Mouse (Mus musculus): ENCODE data around the gene Cyct. TPM values are rescaled to one million over a fixed set of nuclear protein-coding genes. Genes with fewer than 3 reads are reported as not detected.

Gene Cyct
- polyA plus RNA-seq (2014; fragmentation: Nextera tagmentation; extraction: Ambion mirVana) = not detected in 2 replicates

DNA sequence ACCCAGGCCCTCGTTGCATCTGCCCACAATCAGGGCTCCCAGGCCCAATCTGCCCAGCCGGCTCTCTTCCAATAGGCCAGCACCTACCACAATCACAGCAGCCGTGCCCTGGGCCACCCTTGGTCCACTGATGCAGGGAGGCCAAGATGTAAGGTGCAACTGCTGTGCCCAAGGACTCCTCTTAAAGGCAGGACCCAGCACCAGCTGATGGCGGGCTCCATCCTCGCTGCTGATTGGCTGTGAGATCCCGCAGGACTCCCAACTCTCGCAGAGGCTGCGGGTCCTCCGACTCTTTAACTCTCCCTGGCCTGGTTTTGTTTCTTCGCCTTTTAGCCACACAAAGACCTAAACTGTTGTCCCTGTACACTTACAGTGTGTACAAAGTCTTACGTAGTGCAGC is at the start of gene Cyct:
TSS of gene Cyct (minus strand) at position 225 of the 400 bp plus-strand sequence.
- Histone ChIP-seq H3K27ac (replicated peaks; ENCODE audit: low read depth, low read length) (no peak within 1 kb of the TSS), H3K4me1 (ENCODE audit: control insufficient read depth, insufficient read depth, low read length) (no peaks in the 10 kb centered on the region), H3K9ac (ENCODE audit: low read depth, low read length) (no peak within 1 kb of the TSS), H3K36me3 (ENCODE audit: control insufficient read depth, insufficient read depth, low read length) (no peaks in the 10 kb centered on the region), H3K27me3 (replicated peaks; ENCODE audit: control insufficient read depth, insufficient read depth, low read length) (no peaks in the 10 kb centered on the region), H3K4me2 (ENCODE audit: low read depth, low read length) (no peak within 1 kb of the TSS), H3K9me3 (ENCODE audit: control insufficient read depth, low read length) (no peaks in the 10 kb centered on the region), H3K4me3 (ENCODE audit: low read depth, low read length) (no peak within 1 kb of the TSS)
- 83% methylated on average over 11 of the region's 11 CpGs for WGBS
- DNase-seq (ENCODE audit: low spot score) = no peak
- ATAC-seq (ENCODE audit: low read depth) = no peak

DNA sequence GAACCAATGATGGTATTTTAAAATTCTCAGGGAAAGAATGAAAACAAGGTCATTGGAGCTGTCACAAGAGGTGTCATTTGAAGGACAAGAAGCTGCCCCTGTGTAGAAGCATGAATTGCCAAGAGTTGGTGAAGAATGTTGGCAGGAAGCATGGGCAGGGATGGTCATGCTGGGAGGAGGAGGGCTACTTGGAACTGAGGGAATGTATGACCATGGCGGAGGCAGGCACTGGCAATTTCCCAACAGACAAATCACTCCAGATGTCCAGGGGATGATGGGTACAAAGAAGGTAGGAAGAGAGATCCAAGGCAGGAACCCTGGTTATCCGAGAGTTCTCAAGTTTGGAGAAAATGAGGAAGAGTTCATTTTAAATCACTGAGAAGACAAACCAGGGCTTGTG is 49.7 kb upstream of the Cyct start:
- H3K27me3 ChIP-seq (replicated peaks; ENCODE audit: control insufficient read depth, insufficient read depth, low read length) = no peaks in the 10 kb centered on the region
- no peak overlapping the region for H3K27ac ChIP-seq (replicated peaks; ENCODE audit: low read depth, low read length)
- H3K9me3 ChIP-seq (ENCODE audit: control insufficient read depth, low read length) = no peaks in the 10 kb centered on the region
- H3K4me3 ChIP-seq (ENCODE audit: low read depth, low read length) = no peak overlapping the region
- H3K9ac ChIP-seq (ENCODE audit: low read depth, low read length) = no peak overlapping the region
- H3K4me1 ChIP-seq (ENCODE audit: control insufficient read depth, insufficient read depth, low read length) = peaks cover 10% of the 10 kb centered on the region
- ATAC-seq (ENCODE audit: low read depth) (no peak), DNase-seq (ENCODE audit: low spot score) (no peak)
- no peaks in the 10 kb centered on the region for H3K36me3 ChIP-seq (ENCODE audit: control insufficient read depth, insufficient read depth, low read length)
- WGBS = 89% methylated on average over 2 of the region's 2 CpGs
- H3K4me2 ChIP-seq (ENCODE audit: low read depth, low read length) = no peak overlapping the region

DNA sequence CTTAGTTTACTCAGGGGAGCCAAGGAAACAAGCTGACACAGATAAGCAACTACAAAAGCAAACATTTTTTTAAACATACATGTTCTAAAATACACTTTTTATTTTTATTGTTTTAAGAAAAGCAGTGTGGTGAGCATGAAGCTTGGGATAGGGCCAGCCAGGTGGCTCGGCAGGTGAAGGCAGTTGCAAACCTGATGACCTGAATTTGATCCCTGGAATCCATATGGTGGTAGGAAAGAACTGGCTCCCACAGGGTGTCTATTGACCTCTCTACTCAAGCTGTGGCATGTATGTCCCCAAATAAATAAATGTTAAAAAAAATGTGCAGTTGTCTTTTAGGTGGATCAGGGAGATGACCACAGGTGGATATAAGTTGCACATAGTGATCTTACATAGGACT is 49.3 kb upstream of the Cyct start:
- ATAC-seq (ENCODE audit: low read depth) (no peak), DNase-seq (ENCODE audit: low spot score) (no peak)
- WGBS = 43% methylated on average over 1 of the region's 1 CpGs
- no peaks in the 10 kb centered on the region for H3K27me3 ChIP-seq (replicated peaks; ENCODE audit: control insufficient read depth, insufficient read depth, low read length)
- H3K27ac ChIP-seq (replicated peaks; ENCODE audit: low read depth, low read length) = no peak overlapping the region
- H3K36me3 ChIP-seq (ENCODE audit: control insufficient read depth, insufficient read depth, low read length) = no peaks in the 10 kb centered on the region
- no peaks in the 10 kb centered on the region for H3K9me3 ChIP-seq (ENCODE audit: control insufficient read depth, low read length)
- no peak overlapping the region for H3K4me2 ChIP-seq (ENCODE audit: low read depth, low read length)
- H3K9ac ChIP-seq (ENCODE audit: low read depth, low read length) = no peak overlapping the region
- H3K4me3 ChIP-seq (ENCODE audit: low read depth, low read length) = no peak overlapping the region
- H3K4me1 ChIP-seq (ENCODE audit: control insufficient read depth, insufficient read depth, low read length) = peaks cover 10% of the 10 kb centered on the region

DNA sequence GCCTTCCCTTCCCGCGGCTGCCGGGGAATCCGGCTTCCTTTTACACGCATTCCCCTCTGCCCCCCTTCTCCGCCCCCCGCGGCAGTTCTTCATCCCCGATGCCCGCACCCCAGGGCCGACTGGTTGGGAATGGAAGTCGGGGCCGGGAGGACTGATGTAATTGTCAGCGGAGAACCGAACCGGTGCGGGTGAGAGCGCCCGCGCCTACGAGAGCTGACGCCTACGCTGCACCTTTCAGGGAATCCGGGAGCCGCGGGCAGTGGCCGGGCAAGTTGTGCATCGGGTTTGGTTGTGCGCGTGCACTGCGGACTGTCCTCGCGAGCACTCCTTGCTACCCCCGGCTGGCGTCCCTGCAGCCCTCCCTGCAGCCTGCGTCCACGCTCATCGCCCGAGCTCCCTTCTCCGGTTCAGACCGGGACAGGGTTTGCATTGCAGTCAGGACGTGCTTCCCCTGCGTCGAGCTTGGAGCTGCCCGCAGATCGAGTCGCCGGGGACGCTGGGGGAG is 46.7 kb upstream of the Cyct start:
- H3K4me1 ChIP-seq (ENCODE audit: control insufficient read depth, insufficient read depth, low read length) = peaks cover 10% of the 10 kb centered on the region
- under 1% methylated on average over 35 of the region's 49 CpGs for WGBS
- peaks cover 6% of the 10 kb centered on the region; the same call in 1 of the 2 replicates for H3K27me3 ChIP-seq (replicated peaks; ENCODE audit: control insufficient read depth, insufficient read depth, low read length)
- H3K9me3 ChIP-seq (ENCODE audit: control insufficient read depth, low read length) = no peaks in the 10 kb centered on the region
- no peaks in the 10 kb centered on the region for H3K36me3 ChIP-seq (ENCODE audit: control insufficient read depth, insufficient read depth, low read length)
- H3K27ac ChIP-seq (replicated peaks; ENCODE audit: low read depth, low read length) = peak overlapping the region; percentile 79
- peak; percentile 76 for DNase-seq (ENCODE audit: low spot score)
- peak overlapping the region; percentile 94 for H3K4me3 ChIP-seq (ENCODE audit: low read depth, low read length)
- ATAC-seq (ENCODE audit: low read depth) = peak; percentile 56
- H3K9ac ChIP-seq (ENCODE audit: low read depth, low read length) = peak overlapping the region; percentile 83
- peak overlapping the region; percentile 94 for H3K4me2 ChIP-seq (ENCODE audit: low read depth, low read length)

DNA sequence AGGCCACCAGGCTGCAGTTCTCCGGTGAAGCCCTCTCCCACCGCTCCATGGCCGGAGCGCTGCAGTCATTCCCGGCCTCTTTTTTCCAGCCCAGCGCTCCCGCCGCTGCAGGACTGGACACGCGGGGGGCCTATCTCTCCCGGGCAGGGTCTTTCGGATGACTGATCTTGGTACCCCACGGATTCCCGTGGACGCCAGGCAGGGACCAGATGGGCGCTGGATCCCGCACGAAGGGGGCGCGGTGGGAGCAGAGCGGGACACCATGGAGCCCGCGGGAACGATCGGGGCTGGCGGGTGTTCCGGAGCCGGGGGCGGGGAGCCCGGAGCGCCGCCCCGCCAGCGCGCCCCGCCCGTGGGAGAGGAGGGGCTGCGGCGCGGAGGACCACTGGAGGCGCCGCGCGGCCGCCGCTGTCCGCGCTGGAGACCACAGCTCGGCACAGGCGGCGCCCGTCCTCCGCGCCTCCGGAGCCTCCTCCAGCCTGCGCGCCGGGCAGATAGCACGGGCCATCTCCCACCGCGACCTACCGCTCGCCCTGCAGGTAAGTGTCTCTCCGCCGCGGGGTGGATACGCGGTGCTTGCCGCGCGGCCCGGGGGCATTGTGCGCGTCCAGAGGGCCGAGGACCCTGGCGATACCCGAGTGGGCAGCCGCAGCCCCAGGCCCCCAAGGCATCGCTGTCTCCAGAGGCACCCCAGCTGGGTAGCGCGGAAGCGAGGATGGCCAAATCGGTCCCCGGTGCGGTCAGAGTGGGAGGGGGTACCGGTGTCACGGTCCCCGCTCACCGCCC is 46.1 kb upstream of the Cyct start, which contains the start of gene Osbpl6:
TSS of gene Osbpl6 (plus strand) at position 358 of the 786 bp plus-strand sequence.
- Histone ChIP-seq H3K9me3 (ENCODE audit: control insufficient read depth, low read length) (no peaks in the 10 kb centered on the region), H3K9ac (ENCODE audit: low read depth, low read length) (peak within 1 kb of the TSS; percentile 83), H3K4me1 (ENCODE audit: control insufficient read depth, insufficient read depth, low read length) (peaks cover 10% of the 10 kb centered on the region), H3K4me2 (ENCODE audit: low read depth, low read length) (peak within 1 kb of the TSS; percentile 94), H3K4me3 (ENCODE audit: low read depth, low read length) (peak within 1 kb of the TSS; percentile 94), H3K36me3 (ENCODE audit: control insufficient read depth, insufficient read depth, low read length) (no peaks in the 10 kb centered on the region), H3K27ac (replicated peaks; ENCODE audit: low read depth, low read length) (peak within 1 kb of the TSS; percentile 79), H3K27me3 (replicated peaks; ENCODE audit: control insufficient read depth, insufficient read depth, low read length) (peaks cover 6% of the 10 kb centered on the region; the same call in 1 of the 2 replicates)
- peak; percentile 90 for DNase-seq (ENCODE audit: low spot score)
- WGBS = under 1% methylated on average over 31 of the region's 89 CpGs
- peak; percentile 95 for ATAC-seq (ENCODE audit: low read depth)

DNA sequence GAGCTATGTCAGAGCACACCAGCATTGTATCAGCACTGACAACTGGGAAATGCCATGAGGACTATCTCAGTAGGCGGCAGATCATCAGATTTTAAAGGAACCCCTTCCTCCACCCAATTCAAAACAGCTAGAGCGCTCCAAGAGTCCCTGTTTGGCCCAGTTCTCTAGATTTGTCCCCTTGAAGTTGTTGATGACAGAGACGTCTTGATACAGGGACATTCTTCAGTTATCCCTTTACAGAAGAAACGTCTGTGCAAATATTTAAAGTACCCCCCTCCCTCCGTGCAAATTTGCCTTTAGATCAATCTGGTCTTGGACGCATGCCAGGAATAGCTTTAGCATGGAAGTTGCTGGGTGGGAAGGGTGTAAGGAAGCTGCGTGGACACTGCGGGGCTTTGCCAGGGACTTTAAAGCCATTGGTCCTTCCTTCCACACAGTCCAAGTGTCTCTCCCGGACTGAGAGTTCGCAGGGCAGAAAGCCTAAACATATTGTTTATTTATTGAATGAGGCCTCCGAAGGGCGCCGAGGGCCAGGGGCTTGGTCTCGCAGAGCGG is 45.4 kb upstream of the Cyct start:
- ATAC-seq (ENCODE audit: low read depth) = peak; percentile 8; the same call in 1 of the 2 replicates

DNA sequence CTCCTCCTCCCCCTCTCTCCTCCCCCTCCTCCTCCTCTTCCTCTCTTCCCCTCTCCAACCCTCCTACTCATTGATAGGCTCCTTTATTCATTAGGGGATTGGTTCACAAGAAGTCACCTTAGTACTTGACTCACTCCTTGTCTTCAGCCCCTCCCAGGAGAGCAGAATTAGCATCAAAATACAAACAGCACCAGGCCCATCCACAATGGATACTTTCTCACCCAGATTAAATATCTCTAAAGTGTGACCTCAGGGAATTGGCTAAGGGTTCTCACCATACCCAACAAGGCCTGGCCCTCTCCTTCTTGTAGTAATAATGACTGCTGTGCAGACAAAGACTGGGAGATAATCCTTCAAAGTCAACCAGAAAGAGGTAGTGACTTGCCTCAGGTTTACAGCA is 39.9 kb upstream of the Cyct start:
- Histone ChIP-seq H3K27me3 (replicated peaks; ENCODE audit: control insufficient read depth, insufficient read depth, low read length) (peaks cover 6% of the 10 kb centered on the region; the same call in 1 of the 2 replicates), H3K9me3 (ENCODE audit: control insufficient read depth, low read length) (no peaks in the 10 kb centered on the region), H3K9ac (ENCODE audit: low read depth, low read length) (no peak overlapping the region), H3K4me2 (ENCODE audit: low read depth, low read length) (no peak overlapping the region), H3K36me3 (ENCODE audit: control insufficient read depth, insufficient read depth, low read length) (no peaks in the 10 kb centered on the region), H3K4me3 (ENCODE audit: low read depth, low read length) (no peak overlapping the region), H3K27ac (replicated peaks; ENCODE audit: low read depth, low read length) (no peak overlapping the region), H3K4me1 (ENCODE audit: control insufficient read depth, insufficient read depth, low read length) (0 out of 2 replicates have a peak, but pooled peaks cover under 1% of the 10 kb centered on the region)
- ATAC-seq (ENCODE audit: low read depth) (no peak), DNase-seq (ENCODE audit: low spot score) (no peak)

More for the DNA sequence above, 45.4 kb upstream of the Cyct start:
- Histone ChIP-seq H3K4me1 (ENCODE audit: control insufficient read depth, insufficient read depth, low read length) (peaks cover 10% of the 10 kb centered on the region), H3K9ac (ENCODE audit: low read depth, low read length) (peak overlapping the region; percentile 83), H3K4me2 (ENCODE audit: low read depth, low read length) (peak overlapping the region; percentile 94), H3K4me3 (ENCODE audit: low read depth, low read length) (peak overlapping the region; percentile 94), H3K36me3 (ENCODE audit: control insufficient read depth, insufficient read depth, low read length) (no peaks in the 10 kb centered on the region), H3K27me3 (replicated peaks; ENCODE audit: control insufficient read depth, insufficient read depth, low read length) (peaks cover 6% of the 10 kb centered on the region; the same call in 1 of the 2 replicates), H3K9me3 (ENCODE audit: control insufficient read depth, low read length) (no peaks in the 10 kb centered on the region), H3K27ac (replicated peaks; ENCODE audit: low read depth, low read length) (no peak overlapping the region)
- WGBS = 4% methylated on average over 15 of the region's 15 CpGs
- DNase-seq (ENCODE audit: low spot score) = peak; percentile 58

DNA sequence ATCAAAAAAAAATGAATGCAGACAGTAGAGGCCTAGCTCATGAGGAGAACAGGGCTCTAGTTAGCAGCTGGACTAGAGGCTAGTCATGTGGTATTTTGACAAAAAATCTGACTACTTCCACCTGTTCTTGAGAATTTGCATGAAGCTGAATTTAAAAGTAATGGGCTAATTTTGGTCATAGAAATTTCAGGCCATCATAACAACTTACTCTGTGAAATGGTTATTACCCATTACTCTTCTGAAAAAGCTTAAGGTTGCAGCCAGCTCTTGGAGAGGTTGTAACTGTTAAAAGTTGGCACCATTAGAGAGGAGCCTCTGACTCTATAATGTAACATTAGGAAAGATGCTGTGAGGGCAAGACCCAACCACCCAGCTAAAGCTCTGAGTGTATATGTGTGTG is 26.3 kb upstream of the Cyct start:
- Histone ChIP-seq H3K4me1 (ENCODE audit: control insufficient read depth, insufficient read depth, low read length) (no peaks in the 10 kb centered on the region), H3K4me3 (ENCODE audit: low read depth, low read length) (no peak overlapping the region), H3K36me3 (ENCODE audit: control insufficient read depth, insufficient read depth, low read length) (peaks cover 33% of the 10 kb centered on the region), H3K4me2 (ENCODE audit: low read depth, low read length) (no peak overlapping the region), H3K27ac (replicated peaks; ENCODE audit: low read depth, low read length) (no peak overlapping the region), H3K9ac (ENCODE audit: low read depth, low read length) (no peak overlapping the region), H3K27me3 (replicated peaks; ENCODE audit: control insufficient read depth, insufficient read depth, low read length) (no peaks in the 10 kb centered on the region), H3K9me3 (ENCODE audit: control insufficient read depth, low read length) (no peaks in the 10 kb centered on the region)
- DNase-seq (ENCODE audit: low spot score) (no peak), ATAC-seq (ENCODE audit: low read depth) (no peak)

All from embryonic facial prominence, embryonic 14.5 days (tissue).